ENCODE assay signal across 8 mouse cellular contexts in genomic region chr4:129048501-129049305, GRCm38 (mm10). TPM values are rescaled to one million over a fixed set of nuclear protein-coding genes. Genes with fewer than 3 reads are reported as not detected.
A peak's percentile ranks its signal among the peaks of the same experiment; 100 is the strongest.
DNase-seq lines count a peak whose midpoint lies in the region; ATAC-seq and TF ChIP-seq lines count a peak whose summit lies in the region.

No protein-coding gene starts in this region.

- H3K36me3 ChIP-seq in intestine, postnatal 0 days (ENCODE audit: control insufficient read depth, insufficient read depth) = no peaks in the 10 kb centered on the region
- no peaks in the 10 kb centered on the region for H3K36me3 ChIP-seq in limb, embryonic 15.5 days
- H3K36me3 ChIP-seq in midbrain, embryonic 15.5 days (replicated peaks) = no peaks in the 10 kb centered on the region
- H3K36me3 ChIP-seq in stomach, embryonic 16.5 days (ENCODE audit: control insufficient read depth, insufficient read depth, low read length) = no peaks in the 10 kb centered on the region

- under 1% methylated on average over 47 of the region's 52 CpGs for WGBS in intestine, postnatal 0 days
- under 1% methylated on average over 50 of the region's 52 CpGs for WGBS in limb, embryonic 15.5 days
- WGBS in midbrain, embryonic 15.5 days = under 1% methylated on average over 52 of the region's 52 CpGs
- under 1% methylated on average over 52 of the region's 52 CpGs for WGBS in stomach, embryonic 16.5 days

- DNase-seq in spleen, postnatal 36 days (ENCODE audit: low spot score in 2 of 2) = peak; percentile 34 to 36
- DNase-seq in spleen, postnatal 14 days (ENCODE audit: low spot score in 2 of 2) = no peak
- DNase-seq in gastrocnemius, postnatal 4 days (ENCODE audit: low spot score in 2 of 2) = peak; percentile 74 to 75

- peaks cover 30% of the 10 kb centered on the region for H3K27me3 ChIP-seq in intestine, postnatal 0 days (replicated peaks; ENCODE audit: control insufficient read depth, insufficient read depth, low read length)
- H3K27me3 ChIP-seq in limb, embryonic 15.5 days = peaks cover 39% of the 10 kb centered on the region
- H3K27me3 ChIP-seq in midbrain, embryonic 15.5 days (replicated peaks) = no peaks in the 10 kb centered on the region
- H3K27me3 ChIP-seq in stomach, embryonic 16.5 days (ENCODE audit: control insufficient read depth, insufficient read depth, low read length) = peaks cover 11% of the 10 kb centered on the region

- no peaks in the 10 kb centered on the region for H3K9me3 ChIP-seq in intestine, postnatal 0 days (ENCODE audit: control insufficient read depth)
- no peaks in the 10 kb centered on the region for H3K9me3 ChIP-seq in limb, embryonic 15.5 days
- no peaks in the 10 kb centered on the region for H3K9me3 ChIP-seq in midbrain, embryonic 15.5 days
- H3K9me3 ChIP-seq in stomach, embryonic 16.5 days (replicated peaks; ENCODE audit: control insufficient read depth, low read length) = no peaks in the 10 kb centered on the region

- no peak for TF ChIP-seq CTCF in cortical plate, adult 2 months (IDR thresholded peaks at IDR 0.05; ENCODE audit: extremely low read depth, insufficient read depth, low read length)
- TF ChIP-seq CTCF in intestine, postnatal 0 days (IDR thresholded peaks at IDR 0.05; ENCODE audit: low read depth) = no peak

- peaks cover 3% of the 10 kb centered on the region; the same call in 1 of the 2 replicates for H3K4me1 ChIP-seq in cortical plate, adult 2 months (ENCODE audit: control insufficient read depth, insufficient read depth, low read length)
- peaks cover 5% of the 10 kb centered on the region for H3K4me1 ChIP-seq in intestine, postnatal 0 days (replicated peaks; ENCODE audit: control insufficient read depth, insufficient read depth, low read length)
- H3K4me1 ChIP-seq in limb, embryonic 15.5 days = peaks cover 25% of the 10 kb centered on the region
- peaks cover 23% of the 10 kb centered on the region for H3K4me1 ChIP-seq in midbrain, embryonic 15.5 days
- H3K4me1 ChIP-seq in stomach, embryonic 16.5 days (ENCODE audit: control insufficient read depth, insufficient read depth, low read length) = peaks cover 14% of the 10 kb centered on the region

- H3K4me3 ChIP-seq in cortical plate, adult 2 months (ENCODE audit: insufficient read depth, low read length) = peak overlapping the region; percentile 38
- peak overlapping the region; percentile 59 for H3K4me3 ChIP-seq in intestine, postnatal 0 days (ENCODE audit: low read depth, low read length)
- H3K4me3 ChIP-seq in limb, embryonic 15.5 days = peak overlapping the region; percentile 51
- peak overlapping the region; percentile 44 for H3K4me3 ChIP-seq in midbrain, embryonic 15.5 days
- H3K4me3 ChIP-seq in stomach, embryonic 16.5 days (replicated peaks; ENCODE audit: low read length) = peak overlapping the region; percentile 64

- peak overlapping the region; percentile 23 for H3K27ac ChIP-seq in cortical plate, adult 2 months (ENCODE audit: insufficient read depth, low read length)
- H3K27ac ChIP-seq in intestine, postnatal 0 days (ENCODE audit: low read depth, low read length) = no peak overlapping the region
- H3K27ac ChIP-seq in limb, embryonic 15.5 days = peak overlapping the region; percentile 74
- H3K27ac ChIP-seq in midbrain, embryonic 15.5 days = peak overlapping the region; percentile 98
- peak overlapping the region; percentile 66 for H3K27ac ChIP-seq in stomach, embryonic 16.5 days (ENCODE audit: low read length)

- TF ChIP-seq POLR2A in cortical plate, adult 2 months (IDR thresholded peaks at IDR 0.05; ENCODE audit: extremely low read depth, insufficient read depth, low read length) = peak; percentile 32; the same call in 1 of the 2 replicates

- H3K4me2 ChIP-seq in intestine, postnatal 0 days (replicated peaks; ENCODE audit: low read depth) = peak overlapping the region; percentile 91
- H3K4me2 ChIP-seq in limb, embryonic 15.5 days = peak overlapping the region; percentile 97
- H3K4me2 ChIP-seq in midbrain, embryonic 15.5 days = peak overlapping the region; percentile 75
- H3K4me2 ChIP-seq in stomach, embryonic 16.5 days (ENCODE audit: low read depth, low read length) = peak overlapping the region; percentile 98

- peak overlapping the region; percentile 41 for H3K9ac ChIP-seq in intestine, postnatal 0 days (ENCODE audit: low read depth, low read length)
- peak overlapping the region; percentile 45 for H3K9ac ChIP-seq in limb, embryonic 15.5 days
- H3K9ac ChIP-seq in midbrain, embryonic 15.5 days = peak overlapping the region; percentile 62
- H3K9ac ChIP-seq in stomach, embryonic 16.5 days (ENCODE audit: low read length) = peak overlapping the region; percentile 74

- peak; percentile 67 for ATAC-seq in intestine, postnatal 0 days
- ATAC-seq in limb, embryonic 15.5 days (ENCODE audit: insufficient number of reproducible peaks, low FRiP score, low TSS enrichment, low read depth) = peak; percentile 77
- ATAC-seq in midbrain, embryonic 15.5 days (replicated peaks) = peak; percentile 95
- ATAC-seq in stomach, embryonic 16.5 days (ENCODE audit: insufficient read depth, low FRiP score) = peak; percentile 88

RNA-seq across cellular contexts. Expression of gene Rnf19b, which starts 9.4 kb away (rescaled TPM):
- polyA plus RNA-seq in cortical plate, adult 2 months (2012; rRNA removed) = 48.9 and 51.7 TPM in 2 replicates
- total RNA-seq in gastrocnemius, postnatal 4 days (2021) = 10 to 100 TPM; 16.0 to 18.0 TPM
- polyA plus RNA-seq in intestine, postnatal 0 days (2015; fragmentation: Nextera tagmentation; extraction: Ambion mirVana) = 11.0 and 12.2 TPM in 2 replicates
- polyA plus RNA-seq in limb, embryonic 15.5 days (2015; fragmentation: Nextera tagmentation; extraction: Ambion mirVana) = 9.6 and 11.5 TPM in 2 replicates
- 34.6 and 35.4 TPM in 2 replicates for polyA plus RNA-seq in midbrain, embryonic 15.5 days (2015; fragmentation: Nextera tagmentation; extraction: Ambion mirVana)
- polyA plus RNA-seq in stomach, embryonic 16.5 days (2015; fragmentation: Nextera tagmentation; extraction: Ambion mirVana) = 7.1 and 7.2 TPM in 2 replicates

RNA-seq across cellular contexts. Expression of gene Tmem54, which starts 56.6 kb away (rescaled TPM):
- polyA plus RNA-seq in cortical plate, adult 2 months (2012; rRNA removed) = not detected in 2 replicates
- under 1 TPM in 1 of 2 experiments, not detected in 1; 0.73 TPM for total RNA-seq in gastrocnemius, postnatal 4 days (2021)
- 363 and 366 TPM in 2 replicates for polyA plus RNA-seq in intestine, postnatal 0 days (2015; fragmentation: Nextera tagmentation; extraction: Ambion mirVana)
- polyA plus RNA-seq in limb, embryonic 15.5 days (2015; fragmentation: Nextera tagmentation; extraction: Ambion mirVana) = 27.5 and 32.3 TPM in 2 replicates
- polyA plus RNA-seq in midbrain, embryonic 15.5 days (2015; fragmentation: Nextera tagmentation; extraction: Ambion mirVana) = not detected in 2 replicates
- 44.2 and 53.2 TPM in 2 replicates for polyA plus RNA-seq in stomach, embryonic 16.5 days (2015; fragmentation: Nextera tagmentation; extraction: Ambion mirVana)

RNA-seq across cellular contexts. Expression of gene Ak2, which starts 56.9 kb away (rescaled TPM):
- polyA plus RNA-seq in cortical plate, adult 2 months (2012; rRNA removed) = 36.3 and 38.7 TPM in 2 replicates
- total RNA-seq in gastrocnemius, postnatal 4 days (2021) = 10 to 100 TPM; 58.2 to 67.2 TPM
- polyA plus RNA-seq in intestine, postnatal 0 days (2015; fragmentation: Nextera tagmentation; extraction: Ambion mirVana) = 538 and 552 TPM in 2 replicates
- polyA plus RNA-seq in limb, embryonic 15.5 days (2015; fragmentation: Nextera tagmentation; extraction: Ambion mirVana) = 241 and 246 TPM in 2 replicates
- 82.4 and 83.2 TPM in 2 replicates for polyA plus RNA-seq in midbrain, embryonic 15.5 days (2015; fragmentation: Nextera tagmentation; extraction: Ambion mirVana)
- polyA plus RNA-seq in stomach, embryonic 16.5 days (2015; fragmentation: Nextera tagmentation; extraction: Ambion mirVana) = 199 and 207 TPM in 2 replicates

Comparison
In these comparisons a context has a peak if more than half of its experiments do, and no peak if none do; other contexts are left out.
1. DNase-seq: peak in spleen, postnatal 36 days (2 of 2) and gastrocnemius, postnatal 4 days (2 of 2); none in spleen, postnatal 14 days (0 of 2).
2. RNA of gene Tmem54, which starts 56.6 kb away (polyA plus RNA-seq): 363 to 366 TPM in intestine, postnatal 0 days, 44.2 to 53.2 TPM in stomach, embryonic 16.5 days and 27.5 to 32.3 TPM in limb, embryonic 15.5 days; not detected in midbrain, embryonic 15.5 days and not detected in cortical plate, adult 2 months; every median in the first group is over 10 times any median in the second.
3. Peak in every context shown above with its lines, with median percentiles within 50 percentile points of each other: H3K4me3 ChIP-seq, ATAC-seq, H3K4me2 ChIP-seq and H3K9ac ChIP-seq.